In the genomic region with DNA sequence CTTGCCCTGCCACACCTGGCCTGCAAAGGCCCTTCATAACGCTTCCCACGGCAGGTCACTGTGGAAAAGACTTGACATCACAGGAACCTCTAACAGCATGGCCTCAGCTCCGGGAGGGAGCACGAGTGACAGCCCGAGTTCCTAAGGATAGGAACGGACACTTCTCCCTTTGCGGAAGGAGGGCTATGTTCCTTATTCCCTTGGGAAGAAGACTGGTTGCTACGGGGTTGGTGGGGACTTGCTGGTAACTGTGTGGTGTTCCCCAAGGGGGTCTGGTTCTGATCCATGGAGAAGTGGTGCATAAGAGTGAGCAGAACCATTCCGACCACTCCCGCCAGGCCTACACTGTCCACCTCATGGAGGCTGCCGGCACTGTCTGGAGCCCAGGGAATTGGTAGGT, we compare ENCODE assay signal across 29 mouse cellular contexts. TPM values are rescaled to one million over a fixed set of nuclear protein-coding genes. Genes with fewer than 3 reads are reported as not detected.
A peak's percentile ranks its signal among the peaks of the same experiment; 100 is the strongest.
DNase-seq lines count a peak whose midpoint lies in the region; ATAC-seq and TF ChIP-seq lines count a peak whose summit lies in the region.
"Had no signal": no experiment of that assay in that cellular context is flagged by ENCODE, and none has a peak within 500 bp of the region (broad histone marks: within the 10 kb centered on the region; RNA-seq: fewer than 3 reads in every experiment).

A gene (plus strand): TSS at position 301 of the 400 bp plus-strand sequence.

- H3K9ac ChIP-seq in intestine, embryonic 16.5 days (ENCODE audit: low read depth, low read length): 0 out of 2 replicates have a peak within 1 kb of the TSS, but pooled peaks have one; percentile 8
- no peak within 1 kb of the TSS for H3K9ac ChIP-seq in intestine, embryonic 15.5 days
- H3K9ac ChIP-seq in ES-Bruce4 (ENCODE audit: low read depth, poor library complexity, severe bottlenecking): no peak within 1 kb of the TSS
- no peak within 1 kb of the TSS for H3K9ac ChIP-seq in lung, postnatal 0 days (replicated peaks; ENCODE audit: low read depth)
- H3K9ac ChIP-seq: embryonic facial prominence, embryonic 12.5 days; forebrain, embryonic 12.5 days had no signal

- H3K27me3 ChIP-seq in intestine, embryonic 16.5 days (replicated peaks; ENCODE audit: control insufficient read depth, insufficient read depth, low read length): no peaks in the 10 kb centered on the region
- H3K27me3 ChIP-seq in intestine, embryonic 15.5 days (replicated peaks): no peaks in the 10 kb centered on the region
- H3K27me3 ChIP-seq in ES-Bruce4 (ENCODE audit: control insufficient read depth, insufficient read depth, low read length, poor library complexity, severe bottlenecking): no peaks in the 10 kb centered on the region
- H3K27me3 ChIP-seq in lung, postnatal 0 days (replicated peaks; ENCODE audit: insufficient read depth, low read length): no peaks in the 10 kb centered on the region
- H3K27me3 ChIP-seq: embryonic facial prominence, embryonic 12.5 days; forebrain, embryonic 12.5 days; Patski had no signal

- no peak for TF ChIP-seq POLR2A in ES-Bruce4 (IDR thresholded peaks at IDR 0.05; ENCODE audit: insufficient read depth, low read length)
- no peak for TF ChIP-seq POLR2A in lung, adult 2 months (IDR thresholded peaks at IDR 0.05; ENCODE audit: borderline replicate concordance, extremely low read depth, low read depth, low read length)

- no peak within 1 kb of the TSS for H3K4me3 ChIP-seq in intestine, embryonic 16.5 days (ENCODE audit: low read length)
- H3K4me3 ChIP-seq in intestine, embryonic 15.5 days (replicated peaks): no peak within 1 kb of the TSS
- H3K4me3 ChIP-seq in ES-Bruce4 (ENCODE audit: low read depth, low read length) (no peak within 1 kb of the TSS), macrophage (ENCODE audit: inconsistent target) (no peak within 1 kb of the TSS)
- H3K4me3 ChIP-seq in brown adipose tissue, adult 24 weeks (ENCODE audit: insufficient read depth, low read depth, low read length): no peak within 1 kb of the TSS
- H3K4me3 ChIP-seq in lung, adult 2 months (replicated peaks; ENCODE audit: extremely low read depth, low read depth, low read length): no peak within 1 kb of the TSS
- no peak within 1 kb of the TSS for H3K4me3 ChIP-seq in lung, postnatal 0 days (ENCODE audit: low read depth, low read length)
- H3K4me3 ChIP-seq: embryonic facial prominence, embryonic 10.5 days; embryonic facial prominence, embryonic 12.5 days; erythroblast, embryonic 14.5 days; forebrain, embryonic 10.5 days; forebrain, embryonic 12.5 days had no signal

- no peak for DNase-seq in cerebellum, postnatal 10 days
- no peak for DNase-seq in lung, adult 2 months
- no peak for DNase-seq in lung, postnatal 0 days (ENCODE audit: low spot score)
- DNase-seq: adrenal gland, adult 8-10 months; adrenal gland, postnatal 14 days; adrenal gland, postnatal 36 days; cerebellum, adult 11 months; cerebellum, adult 18-20 months; cerebellum, adult 8-10 months; cerebellum, adult 9-11 months; cerebellum, postnatal 25 days had no signal

- H3K36me3 ChIP-seq in intestine, embryonic 16.5 days (ENCODE audit: control insufficient read depth, insufficient read depth, low read length): no peaks in the 10 kb centered on the region
- 0 out of 2 replicates have a peak, but pooled peaks cover 5% of the 10 kb centered on the region for H3K36me3 ChIP-seq in intestine, embryonic 15.5 days
- H3K36me3 ChIP-seq in ES-Bruce4 (ENCODE audit: control insufficient read depth, insufficient read depth, low read length, poor library complexity, severe bottlenecking) (no peaks in the 10 kb centered on the region), macrophage (ENCODE audit: inconsistent target) (no peaks in the 10 kb centered on the region)
- no peaks in the 10 kb centered on the region for H3K36me3 ChIP-seq in lung, postnatal 0 days (ENCODE audit: insufficient read depth, low read length)
- H3K36me3 ChIP-seq: embryonic facial prominence, embryonic 12.5 days had no signal

- H3K79me2 ChIP-seq in macrophage (ENCODE audit: inconsistent target): peaks cover 15% of the 10 kb centered on the region

- WGBS in intestine, embryonic 16.5 days: 89% methylated on average over 11 of the region's 11 CpGs
- 88% methylated on average over 11 of the region's 11 CpGs for WGBS in intestine, embryonic 15.5 days
- WGBS in macrophage (ENCODE audit: missing documents): 99% methylated on average over 11 of the region's 11 CpGs
- WGBS in lung, adult 2 months: 90% methylated on average over 11 of the region's 11 CpGs
- 93% methylated on average over 11 of the region's 11 CpGs for WGBS in lung, postnatal 0 days

- no peak for TF ChIP-seq EP300 in ES-Bruce4 (IDR thresholded peaks at IDR 0.05; ENCODE audit: insufficient read depth, low read depth, low read length)
- TF ChIP-seq EP300 in lung, postnatal 0 days (IDR thresholded peaks at IDR 0.05): no peak

- no peak within 1 kb of the TSS for H3K27ac ChIP-seq in intestine, embryonic 16.5 days (ENCODE audit: low read length)
- no peak within 1 kb of the TSS for H3K27ac ChIP-seq in intestine, embryonic 15.5 days
- H3K27ac ChIP-seq in ES-Bruce4 (ENCODE audit: insufficient read depth, low read length): no peak within 1 kb of the TSS
- H3K27ac ChIP-seq in brown adipose tissue, adult 24 weeks (replicated peaks; ENCODE audit: low read depth, low read length): peak within 1 kb of the TSS; percentile 92
- H3K27ac ChIP-seq in macrophage: no peak within 1 kb of the TSS
- H3K27ac ChIP-seq in lung, postnatal 0 days (ENCODE audit: low read length): no peak within 1 kb of the TSS
- H3K27ac ChIP-seq: embryonic facial prominence, embryonic 10.5 days; embryonic facial prominence, embryonic 12.5 days; forebrain, embryonic 10.5 days; forebrain, embryonic 12.5 days had no signal

- peaks cover 8% of the 10 kb centered on the region for H3K4me1 ChIP-seq in intestine, embryonic 16.5 days (ENCODE audit: control insufficient read depth, insufficient read depth, low read length)
- H3K4me1 ChIP-seq in intestine, embryonic 15.5 days (replicated peaks): peaks cover 8% of the 10 kb centered on the region
- H3K4me1 ChIP-seq in ES-Bruce4 (ENCODE audit: control insufficient read depth, insufficient read depth, low read length): peaks cover 3% of the 10 kb centered on the region
- H3K4me1 ChIP-seq in brown adipose tissue, adult 24 weeks (ENCODE audit: control insufficient read depth, insufficient read depth, insufficient read length, low read length): peaks cover 24% of the 10 kb centered on the region
- H3K4me1 ChIP-seq in lung, adult 2 months (ENCODE audit: control insufficient read depth, insufficient read depth, low read length): peaks cover 7% of the 10 kb centered on the region
- peaks cover 7% of the 10 kb centered on the region; the same call in 1 of the 2 replicates for H3K4me1 ChIP-seq in lung, postnatal 0 days (ENCODE audit: insufficient read depth, low read depth, low read length)

- H3K4me2 ChIP-seq in intestine, embryonic 16.5 days (ENCODE audit: low read depth, low read length): no peak within 1 kb of the TSS
- no peak within 1 kb of the TSS for H3K4me2 ChIP-seq in intestine, embryonic 15.5 days (replicated peaks)
- no peak within 1 kb of the TSS for H3K4me2 ChIP-seq in lung, postnatal 0 days (replicated peaks; ENCODE audit: low read depth, low read length)
- H3K4me2 ChIP-seq: embryonic facial prominence, embryonic 12.5 days; forebrain, embryonic 12.5 days had no signal

- ATAC-seq in intestine, embryonic 16.5 days: no peak
- no peak for ATAC-seq in intestine, embryonic 15.5 days
- no peak for ATAC-seq in lung, postnatal 0 days
- ATAC-seq: activated CD4-positive, CD25-positive, alpha-beta regulatory T cell, adult 4 months; forebrain, embryonic 14.5 days; forebrain, embryonic 16.5 days; Patski had no signal

- TF ChIP-seq CTCF in ES-Bruce4 (IDR thresholded peaks at IDR 0.05; ENCODE audit: low read depth, low read length): no peak
- TF ChIP-seq CTCF in lung, adult 2 months (IDR thresholded peaks at IDR 0.05; ENCODE audit: insufficient read depth, low read length): no peak
- TF ChIP-seq CTCF in lung, postnatal 0 days (IDR thresholded peaks at IDR 0.05): no peak

- H3K9me3 ChIP-seq in intestine, embryonic 16.5 days (ENCODE audit: control insufficient read depth, low read length): no peaks in the 10 kb centered on the region
- H3K9me3 ChIP-seq in intestine, embryonic 15.5 days: no peaks in the 10 kb centered on the region
- no peaks in the 10 kb centered on the region for H3K9me3 ChIP-seq in ES-Bruce4 (replicated peaks; ENCODE audit: control insufficient read depth, insufficient read depth, low read length, poor library complexity, severe bottlenecking)
- no peaks in the 10 kb centered on the region for H3K9me3 ChIP-seq in lung, postnatal 0 days (ENCODE audit: low read length)
- H3K9me3 ChIP-seq: embryonic facial prominence, embryonic 10.5 days; embryonic facial prominence, embryonic 12.5 days; forebrain, embryonic 10.5 days; forebrain, embryonic 12.5 days; G1E had no signal

RNA-seq across cellular contexts. Expression of the gene that starts here (rescaled TPM):
- polyA plus RNA-seq in intestine, embryonic 16.5 days (2015; fragmentation: Nextera tagmentation; extraction: Ambion mirVana): not detected in 2 replicates
- not detected in 2 replicates for polyA plus RNA-seq in intestine, embryonic 15.5 days (2015; fragmentation: Nextera tagmentation; extraction: Ambion mirVana)
- 114 and 138 TPM in 2 replicates for polyA plus RNA-seq in ES-Bruce4 (2011; ENCODE audit: insufficient read depth, insufficient read length, low read depth, missing spikeins)
- polyA plus RNA-seq in brown adipose tissue, adult 24 weeks (2012; ENCODE audit: insufficient read depth, insufficient read length, missing spikeins): not detected in 2 replicates
- total RNA-seq in macrophage (2018; cell fraction: chromatin; rRNA removed): 1 to 10 TPM in 2 of 26 experiments, not detected in 24; 4.4 to 4.9 TPM
- total RNA-seq in macrophage (2018; cell fraction: cytosol; rRNA removed): not detected
- not detected for total RNA-seq in macrophage (2018; cell fraction: nucleus; rRNA removed)
- polyA plus RNA-seq in macrophage (2018): 15.9 TPM in 1 of 3 replicates, not detected in the others
- not detected in 2 replicates for polyA plus RNA-seq in lung, adult 2 months (2012; rRNA removed)
- not detected in 2 replicates for polyA plus RNA-seq in lung, postnatal 0 days (2015; fragmentation: Nextera tagmentation; extraction: Ambion mirVana)
- total RNA-seq: adrenal gland, adult 18-20 months; adrenal gland, adult 8-10 months; adrenal gland, postnatal 14 days; adrenal gland, postnatal 36 days; G1E had no signal
- polyA plus RNA-seq: activated CD4-positive, CD25-positive, alpha-beta regulatory T cell, adult 4 months; cortical plate, adult 2 months; embryonic facial prominence, embryonic 10.5 days; embryonic facial prominence, embryonic 12.5 days; embryonic facial prominence, embryonic 14.5 days; erythroblast, embryonic 14.5 days; forebrain, embryonic 10.5 days; forebrain, embryonic 12.5 days; forebrain, embryonic 14.5 days; forebrain, embryonic 16.5 days; G1E; Patski had no signal
